Mouse (Mus musculus): ENCODE measurements around the gene Cirbp. TPM values are rescaled to one million over a fixed set of nuclear protein-coding genes. Genes with fewer than 3 reads are reported as not detected.

Cirbp gene
- total and polyA plus RNA-seq, 2 experiments from 2014 or later = 424 to 834 TPM

GRCm38 (mm10) chr10:80141786-80142529 lies 23.8 kb upstream of the Cirbp start:
- ATAC-seq (peak; percentile 89), DNase-seq (peak; percentile 99)
- Histone ChIP-seq H3K4me1 (ENCODE audit: insufficient read depth) (peaks cover 13% of the 10 kb centered on the region), H3K9ac (peak overlapping the region; percentile 92), H3K4me2 (ENCODE audit: low read depth) (peak overlapping the region; percentile 95), H3K4me3 (ENCODE audit: low read depth, low read length) (peak overlapping the region; percentile 76), H3K9me3 (ENCODE audit: low read length) (no peaks in the 10 kb centered on the region), H3K27ac (ENCODE audit: low read depth, low read length) (peak overlapping the region; percentile 81), H3K36me3 (ENCODE audit: insufficient read depth) (peaks cover 18% of the 10 kb centered on the region), H3K27me3 (ENCODE audit: insufficient read depth, low read length) (no peaks in the 10 kb centered on the region)
- TF ChIP-seq CTCF (IDR thresholded peaks at IDR 0.05; ENCODE audit: low read depth) = 0 out of 2 replicates have a peak, but pooled peaks have one; percentile 17
- 2% methylated on average over 43 of the region's 43 CpGs for WGBS

GRCm38 (mm10) chr10:80142530-80142925 lies 23.3 kb upstream of the Cirbp start:
- H3K27ac ChIP-seq (ENCODE audit: low read depth, low read length) = peak overlapping the region; percentile 81

GRCm38 (mm10) chr10:80143664-80144063 lies 22.1 kb upstream of the Cirbp start:
- no peak overlapping the region for H3K4me2 ChIP-seq (ENCODE audit: low read depth)
- 89% methylated on average over 7 of the region's 7 CpGs for WGBS
- no peak for TF ChIP-seq CTCF (IDR thresholded peaks at IDR 0.05; ENCODE audit: low read depth)
- H3K27ac ChIP-seq (ENCODE audit: low read depth, low read length) = no peak overlapping the region
- no peak overlapping the region for H3K9ac ChIP-seq
- ATAC-seq = no peak
- no peaks in the 10 kb centered on the region for H3K9me3 ChIP-seq (ENCODE audit: low read length)
- no peak for DNase-seq
- no peaks in the 10 kb centered on the region for H3K27me3 ChIP-seq (ENCODE audit: insufficient read depth, low read length)
- H3K36me3 ChIP-seq (ENCODE audit: insufficient read depth) = peaks cover 18% of the 10 kb centered on the region
- H3K4me1 ChIP-seq (ENCODE audit: insufficient read depth) = peaks cover 8% of the 10 kb centered on the region; the same call in 1 of the 2 replicates
- H3K4me3 ChIP-seq (ENCODE audit: low read depth, low read length) = no peak overlapping the region

More at GRCm38 (mm10) chr10:80142530-80142925, 23.3 kb upstream of the Cirbp start:
- peak overlapping the region; percentile 92 for H3K9ac ChIP-seq
- H3K9me3 ChIP-seq (ENCODE audit: low read length) = no peaks in the 10 kb centered on the region
- DNase-seq = no peak
- peaks cover 18% of the 10 kb centered on the region for H3K36me3 ChIP-seq (ENCODE audit: insufficient read depth)
- H3K4me1 ChIP-seq (ENCODE audit: insufficient read depth) = peaks cover 8% of the 10 kb centered on the region; the same call in 1 of the 2 replicates
- no peaks in the 10 kb centered on the region for H3K27me3 ChIP-seq (ENCODE audit: insufficient read depth, low read length)
- H3K4me2 ChIP-seq (ENCODE audit: low read depth) = peak overlapping the region; percentile 95
- no peak for ATAC-seq
- under 1% methylated on average over 15 of the region's 15 CpGs for WGBS
- no peak for TF ChIP-seq CTCF (IDR thresholded peaks at IDR 0.05; ENCODE audit: low read depth)
- H3K4me3 ChIP-seq (ENCODE audit: low read depth, low read length) = peak overlapping the region; percentile 76

DNA sequence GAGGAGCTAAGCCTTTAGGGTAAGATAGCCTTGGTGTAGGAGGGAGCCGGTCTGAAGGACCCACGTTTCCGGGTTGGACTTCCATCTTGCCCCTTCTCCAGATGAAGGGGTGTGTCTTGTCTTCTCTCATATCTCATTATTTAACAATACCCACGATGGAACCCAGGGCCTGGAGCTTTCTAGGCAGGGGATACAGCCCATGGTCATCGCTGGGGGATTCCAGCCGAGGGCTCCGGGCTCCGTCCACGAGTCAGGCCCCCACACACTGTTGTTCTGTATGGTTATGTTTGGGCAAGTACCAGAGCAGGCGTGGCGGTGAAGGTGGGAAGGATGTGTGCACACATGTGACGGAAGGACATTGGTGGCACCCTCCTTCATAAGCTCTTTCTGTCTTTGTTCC lies 21.6 kb upstream of the Cirbp start:
- no peak for TF ChIP-seq CTCF (IDR thresholded peaks at IDR 0.05; ENCODE audit: low read depth)
- Histone ChIP-seq H3K9me3 (ENCODE audit: low read length) (no peaks in the 10 kb centered on the region), H3K4me3 (ENCODE audit: low read depth, low read length) (no peak overlapping the region), H3K27me3 (ENCODE audit: insufficient read depth, low read length) (no peaks in the 10 kb centered on the region), H3K4me2 (ENCODE audit: low read depth) (no peak overlapping the region), H3K27ac (ENCODE audit: low read depth, low read length) (no peak overlapping the region), H3K4me1 (ENCODE audit: insufficient read depth) (peaks cover 8% of the 10 kb centered on the region; the same call in 1 of the 2 replicates), H3K36me3 (ENCODE audit: insufficient read depth) (peaks cover 18% of the 10 kb centered on the region), H3K9ac (no peak overlapping the region)
- WGBS = 94% methylated on average over 12 of the region's 12 CpGs
- DNase-seq = no peak
- ATAC-seq = no peak

DNA sequence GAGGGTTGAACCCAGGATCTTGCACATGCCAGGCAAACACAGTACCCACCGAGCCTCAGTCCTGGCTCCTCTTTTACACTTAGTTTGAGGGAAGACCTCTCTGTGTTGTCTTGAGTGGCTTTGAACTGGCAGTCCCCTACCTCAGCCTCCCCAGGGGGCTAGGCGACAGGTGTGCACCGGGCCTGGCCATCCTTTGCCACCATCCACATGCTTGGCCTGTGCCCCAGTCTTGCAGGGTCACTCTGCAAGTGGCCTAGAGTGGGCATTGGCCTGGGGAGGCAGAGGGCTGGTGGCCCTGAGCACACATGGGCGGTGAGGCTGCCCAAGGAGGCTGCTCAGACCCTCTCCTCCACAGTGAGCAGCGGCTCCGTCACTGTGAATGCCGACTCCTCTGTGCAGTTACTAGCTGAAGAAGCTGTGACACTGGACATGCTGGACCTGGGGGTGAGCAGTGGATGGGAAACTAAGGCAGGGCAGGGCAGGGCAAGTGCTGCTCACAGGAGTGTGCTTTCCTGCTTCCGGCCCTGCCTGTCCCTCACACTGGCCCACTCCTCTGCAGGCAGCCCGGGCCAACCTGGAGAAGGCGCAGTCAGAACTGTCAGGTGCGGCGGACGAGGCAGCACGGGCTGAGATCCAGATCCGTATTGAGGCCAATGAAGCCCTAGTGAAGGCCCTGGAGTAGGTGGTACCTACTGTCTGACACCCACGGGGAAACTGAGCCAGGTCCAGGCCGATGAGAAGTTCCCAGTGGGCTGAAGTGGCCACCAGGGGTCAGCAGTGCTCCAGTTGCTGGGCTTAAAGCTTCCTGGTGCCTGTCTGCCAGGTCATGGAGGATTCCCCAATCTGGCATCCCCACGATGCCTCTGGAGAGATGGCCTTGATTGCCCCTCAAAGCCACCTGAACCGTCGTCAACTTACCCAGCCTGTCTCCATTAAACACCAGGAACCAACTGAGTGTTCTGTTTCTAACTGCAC lies 20.6 kb upstream of the Cirbp start:
- 73% methylated on average over 20 of the region's 20 CpGs for WGBS
- H3K36me3 ChIP-seq (ENCODE audit: insufficient read depth) = peaks cover 18% of the 10 kb centered on the region

GRCm38 (mm10) chr10:80145896-80146295 lies 19.9 kb upstream of the Cirbp start:
- Histone ChIP-seq H3K4me1 (ENCODE audit: insufficient read depth) (peaks cover 5% of the 10 kb centered on the region; the same call in 1 of the 2 replicates), H3K9me3 (ENCODE audit: low read length) (no peaks in the 10 kb centered on the region), H3K4me2 (ENCODE audit: low read depth) (no peak overlapping the region), H3K36me3 (ENCODE audit: insufficient read depth) (peaks cover 18% of the 10 kb centered on the region), H3K4me3 (ENCODE audit: low read depth, low read length) (no peak overlapping the region), H3K9ac (no peak overlapping the region), H3K27ac (ENCODE audit: low read depth, low read length) (peak overlapping the region; percentile 6; the same call in 1 of the 2 replicates), H3K27me3 (ENCODE audit: insufficient read depth, low read length) (no peaks in the 10 kb centered on the region)
- TF ChIP-seq CTCF (IDR thresholded peaks at IDR 0.05; ENCODE audit: low read depth) = no peak
- no peak for ATAC-seq
- DNase-seq = no peak
- WGBS = 74% methylated on average over 6 of the region's 6 CpGs

More for the DNA sequence above, 20.6 kb upstream of the Cirbp start:
- peak overlapping the region; percentile 6; the same call in 1 of the 2 replicates for H3K27ac ChIP-seq (ENCODE audit: low read depth, low read length)
- H3K9me3 ChIP-seq (ENCODE audit: low read length) = no peaks in the 10 kb centered on the region
- peaks cover 5% of the 10 kb centered on the region; the same call in 1 of the 2 replicates for H3K4me1 ChIP-seq (ENCODE audit: insufficient read depth)
- no peaks in the 10 kb centered on the region for H3K27me3 ChIP-seq (ENCODE audit: insufficient read depth, low read length)
- TF ChIP-seq CTCF (IDR thresholded peaks at IDR 0.05; ENCODE audit: low read depth) = peak; percentile 87
- H3K9ac ChIP-seq = no peak overlapping the region
- H3K4me3 ChIP-seq (ENCODE audit: low read depth, low read length) = no peak overlapping the region
- no peak overlapping the region for H3K4me2 ChIP-seq (ENCODE audit: low read depth)
- ATAC-seq (no peak), DNase-seq (peak; percentile 76)

Measured in forebrain, postnatal 0 days (tissue).